Mouse (Mus musculus): Measurements from ENCODE around the gene Pik3r5.

DNA sequence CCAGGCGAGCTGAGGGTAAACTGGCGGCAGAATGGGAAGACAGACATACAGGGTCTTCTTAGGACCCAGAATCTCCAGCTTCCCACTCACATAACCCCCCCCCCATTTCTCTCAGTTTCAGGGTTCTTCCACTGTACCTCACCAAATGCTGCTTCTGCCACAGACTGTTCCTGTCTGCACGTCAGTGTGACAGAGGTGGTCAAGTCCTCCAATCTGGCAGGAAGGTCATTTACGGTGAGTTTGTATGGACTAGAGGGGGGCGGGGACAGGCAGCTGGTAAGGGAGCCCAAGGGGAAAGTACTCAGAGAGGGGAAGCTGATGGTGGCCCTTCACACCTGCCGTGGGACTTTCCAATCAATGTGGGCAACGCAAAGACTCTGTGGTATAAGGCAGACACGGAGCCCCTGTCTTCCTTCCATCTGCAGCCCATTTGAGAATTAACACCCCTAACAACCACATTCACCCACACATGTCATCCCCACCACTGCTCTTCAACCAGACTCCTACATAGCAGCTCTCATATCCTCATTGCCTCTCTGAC is 113.8 kb downstream of the Pik3r5 start:
- no peak for TF ChIP-seq GATA1 (IDR thresholded peaks at IDR 0.05; ENCODE audit: borderline replicate concordance, low read length)
- no peak for TF ChIP-seq FLI1 (IDR thresholded peaks at IDR 0.05; ENCODE audit: low read length)
